Mouse (Mus musculus) lung, adult 2 months (tissue): Measurements from ENCODE around the gene Mb. TPM values are rescaled to one million over a fixed set of nuclear protein-coding genes. Genes with fewer than 3 reads are reported as not detected.
"Not testable (repeated sequence)": the region's sequence is repeated elsewhere in the genome, so short reads cannot be mapped to it uniquely, and the experiment has no call there.

Experiments
- DNase-seq: peaks from one replicate; pipeline ENCODE4 v3.0.0; 2022
- H3K4me1 ChIP-seq: fragments of 200-500 bp; 2 replicates; pipeline ENCODE4 v1.6.1; 2011; ENCODE audit warnings: low read length; ENCODE audit not compliant: control insufficient read depth, insufficient read depth
- H3K4me3 ChIP-seq: fragments of 200-500 bp; replicated peaks from 2 replicates; pipeline ENCODE3; 2011; ENCODE audit warnings: low read depth, mild to moderate bottlenecking, control low read depth, low read length; ENCODE audit errors: extremely low read depth
- CTCF ChIP-seq: fragments of 200-500 bp; IDR thresholded peaks from 2 replicates; pipeline ENCODE4 v1.5.1; 2011; ENCODE audit warnings: mild to moderate bottlenecking, low read length, control low read depth; ENCODE audit not compliant: insufficient read depth
- POLR2A ChIP-seq: fragments of 200-500 bp; IDR thresholded peaks from 2 replicates; pipeline ENCODE4 v1.6.1; 2011; ENCODE audit warnings: low read depth, mild to moderate bottlenecking, control low read depth, low read length, borderline replicate concordance; ENCODE audit errors: extremely low read depth
- WGBS: fragments of 180-500 bp; shearing (Covaris S2); methylation state at CpG from one replicate; pipeline ENCODE4 v1.1.7; 2018; 5-methylcytosine and 5-hydroxymethylcytosine counted together
- polyA plus RNA-seq: library from polyadenylated mRNA; depleted of rRNA; stranded (reverse); fragments of >200 nt; gene quantifications from 2 replicates; pipeline ENCODE4 v1.2.3, GENCODE M21; 2012

Gene Mb
- polyA plus RNA-seq, 1 experiment, result 320 TPM

DNA sequence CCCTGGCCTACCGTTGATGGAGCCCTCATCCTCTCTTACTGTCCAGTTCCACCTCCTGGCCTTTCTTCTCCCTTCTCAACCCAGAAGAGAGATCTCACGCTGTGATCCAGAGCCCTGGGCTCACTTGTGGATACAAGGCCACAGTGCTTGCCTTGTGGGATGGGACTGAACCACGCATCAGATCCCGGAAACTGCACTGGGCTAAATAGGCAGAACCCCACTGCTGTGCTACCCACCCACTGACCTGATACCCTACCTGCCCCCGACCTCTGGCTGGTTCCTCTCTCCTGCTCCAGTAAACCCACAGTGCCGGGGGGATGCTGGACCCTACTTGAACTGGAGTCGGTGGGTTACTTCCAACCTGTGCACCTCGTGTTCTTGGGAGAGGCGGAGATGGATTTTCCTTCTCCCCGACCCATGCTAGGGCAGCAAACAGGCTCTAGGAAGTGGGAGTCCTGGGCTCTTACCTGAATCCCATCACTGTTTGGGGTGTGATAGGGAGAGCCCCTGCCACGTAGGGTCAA is 20.3 kb upstream of the Mb start:
- TF ChIP-seq CTCF (no peak), POLR2A (no peak)
- Histone ChIP-seq H3K4me3 (no peak overlapping the region), H3K4me1 (0 out of 2 replicates have a peak, but pooled peaks cover 4% of the 10 kb centered on the region)
- DNase-seq, result no peak
- WGBS, result 80% methylated on average over 11 of the region's 11 CpGs

DNA sequence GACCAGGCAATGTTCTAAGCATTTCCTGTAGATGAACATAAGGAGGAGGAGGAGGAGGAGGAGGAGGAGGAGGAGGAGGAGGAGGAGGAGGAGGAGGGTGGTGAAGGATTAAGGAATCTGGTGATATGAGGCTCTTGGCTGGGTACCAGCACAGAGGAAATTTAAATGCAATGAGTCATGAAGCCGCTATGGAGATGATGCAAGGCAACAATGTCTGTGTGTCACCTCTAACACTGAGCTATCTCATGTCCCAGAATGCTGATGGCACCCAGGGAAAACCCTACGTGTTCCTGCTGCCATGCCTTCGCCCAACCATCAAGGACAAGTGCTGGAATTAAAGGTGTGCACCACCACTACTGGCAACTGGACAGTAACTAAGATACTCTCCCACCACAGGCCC is 18.5 kb upstream of the Mb start:
- H3K4me1 ChIP-seq, result 0 out of 2 replicates have a peak, but pooled peaks cover 4% of the 10 kb centered on the region
- no peak overlapping the region for H3K4me3 ChIP-seq
- 64% methylated on average over 3 of the region's 3 CpGs for WGBS
- TF ChIP-seq POLR2A, result no peak
- TF ChIP-seq CTCF, result no peak
- DNase-seq, result no peak

DNA sequence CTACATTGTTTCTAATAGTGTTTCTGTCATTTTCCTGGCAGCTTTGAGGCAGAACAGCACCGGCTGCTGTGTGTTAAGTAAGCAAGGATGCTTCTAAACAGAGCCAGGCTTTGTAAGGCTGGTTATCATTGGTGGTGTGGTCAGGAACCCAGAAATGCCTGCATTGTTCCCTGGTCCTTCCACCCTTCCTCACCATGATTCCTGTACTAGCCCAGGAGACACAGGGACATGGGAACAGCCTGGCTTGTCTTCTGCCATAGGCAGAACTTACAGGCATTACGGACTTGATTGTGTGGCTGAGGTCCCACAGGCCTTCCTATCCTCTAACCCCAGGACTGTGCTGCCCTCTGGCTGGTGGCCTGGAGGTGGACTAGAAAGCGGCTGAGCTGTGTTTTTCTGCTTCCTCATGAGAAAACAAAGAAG is 18.0 kb upstream of the Mb start:
- Histone ChIP-seq H3K4me3 (no peak overlapping the region), H3K4me1 (0 out of 2 replicates have a peak, but pooled peaks cover 4% of the 10 kb centered on the region)
- TF ChIP-seq POLR2A (no peak), CTCF (0 out of 2 replicates have a peak, but pooled peaks have one; percentile 14)
- 36% methylated on average over 3 of the region's 3 CpGs for WGBS
- DNase-seq, result no peak

DNA sequence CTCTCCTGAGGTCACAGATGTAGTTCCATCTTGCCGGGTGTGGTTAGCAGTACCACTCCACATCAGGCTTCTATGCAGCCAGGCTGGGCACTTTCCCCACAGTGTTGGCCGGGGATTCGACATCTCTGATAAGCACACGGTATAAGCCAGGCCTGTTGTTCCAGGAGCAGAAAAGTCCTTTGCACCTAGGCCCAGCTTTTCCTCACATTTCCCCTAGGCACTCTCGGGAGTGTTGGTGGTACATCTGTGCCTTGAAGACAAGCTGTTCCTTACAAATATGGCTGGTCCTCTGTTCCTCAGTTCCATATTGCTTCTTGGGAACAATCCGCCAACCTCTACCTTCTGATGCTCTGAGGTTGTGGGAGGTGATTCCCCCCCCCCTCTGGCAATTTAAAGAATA is 15.8 kb upstream of the Mb start:
- TF ChIP-seq POLR2A (no peak), CTCF (no peak)
- 71% methylated on average over 6 of the region's 6 CpGs for WGBS

DNA sequence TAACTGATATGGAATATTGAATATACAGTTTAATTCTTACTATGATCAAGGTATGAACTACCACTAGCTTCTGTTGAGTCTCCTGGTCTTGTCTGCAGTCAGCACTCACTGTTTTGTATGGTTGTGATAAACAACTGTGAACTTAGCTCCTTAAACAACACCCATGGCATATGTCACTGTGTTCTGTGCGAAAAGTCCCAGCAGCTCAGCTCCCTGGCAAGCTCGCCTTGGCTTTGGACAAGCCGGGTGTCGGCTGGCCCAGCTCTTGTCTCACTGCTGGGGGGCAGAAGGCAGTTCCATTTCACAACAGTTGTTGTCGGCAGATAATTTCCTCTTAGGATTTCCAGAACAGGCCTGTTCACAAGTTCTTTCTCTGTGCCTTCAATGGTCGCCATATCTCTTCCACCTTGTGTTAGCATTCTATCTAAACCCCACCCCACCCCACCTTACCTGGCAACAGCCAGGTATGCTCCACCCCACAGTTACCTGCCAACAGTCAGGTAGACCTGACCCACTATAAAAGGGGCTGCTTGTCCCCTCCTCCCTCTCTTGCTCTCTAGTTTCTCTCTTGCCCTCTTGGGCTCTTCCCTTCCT is 14.9 kb upstream of the Mb start:
- no peak for TF ChIP-seq POLR2A
- no peak for TF ChIP-seq CTCF
- DNase-seq, result no peak
- 71% methylated on average over 6 of the region's 6 CpGs for WGBS

More for the DNA sequence above, 15.8 kb upstream of the Mb start:
- Histone ChIP-seq H3K4me3 (no peak overlapping the region), H3K4me1 (no peaks in the 10 kb centered on the region)
- no peak for DNase-seq

DNA sequence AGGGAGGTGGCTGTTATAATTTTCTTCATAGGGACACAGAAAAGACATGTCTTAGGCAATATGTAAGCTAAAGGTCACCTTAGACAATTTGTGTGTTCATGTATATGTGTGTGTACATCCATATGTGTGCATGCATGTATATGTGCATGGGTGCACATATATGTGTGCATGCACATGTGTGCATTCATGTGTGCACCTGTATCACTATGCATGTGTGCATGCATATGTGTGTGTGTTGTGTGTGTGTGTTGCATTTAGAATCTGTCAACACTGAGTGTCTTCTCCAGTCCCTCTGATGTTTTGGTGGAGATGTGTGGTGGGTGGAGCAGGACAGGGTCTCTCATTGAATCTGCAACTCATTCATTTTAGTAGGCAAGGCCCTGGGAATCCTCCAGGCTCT is 12.3 kb upstream of the Mb start:
- no peak overlapping the region for H3K4me3 ChIP-seq
- TF ChIP-seq CTCF, result no peak
- TF ChIP-seq POLR2A, result no peak
- no peaks in the 10 kb centered on the region for H3K4me1 ChIP-seq
- DNase-seq, result no peak

More for the DNA sequence above, 14.9 kb upstream of the Mb start:
- Histone ChIP-seq H3K4me3 (no peak overlapping the region), H3K4me1 (no peaks in the 10 kb centered on the region)

DNA sequence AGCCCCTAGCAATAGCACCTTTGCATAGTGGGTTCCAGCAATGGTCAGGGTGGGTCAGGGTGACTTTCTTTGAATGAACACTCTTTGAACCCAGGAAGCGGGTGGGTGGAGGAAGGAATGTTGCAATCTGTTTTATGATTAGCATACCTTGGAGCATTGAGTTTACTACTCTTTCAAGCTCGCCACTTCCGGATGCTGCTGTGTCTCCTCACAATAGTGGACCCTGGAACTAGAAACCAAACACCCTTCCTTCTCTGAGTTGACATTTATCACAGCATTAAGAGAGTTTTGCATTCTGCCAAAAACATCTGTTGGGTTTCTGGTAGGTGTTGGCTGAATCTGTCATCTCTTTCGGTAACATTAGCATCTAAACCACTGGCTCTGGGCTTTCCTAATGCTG is 8.9 kb upstream of the Mb start:
- not testable (repeated sequence) for H3K4me3 ChIP-seq, DNase-seq, H3K4me1 ChIP-seq
- WGBS, result 87% methylated on average over 4 of the region's 4 CpGs

DNA sequence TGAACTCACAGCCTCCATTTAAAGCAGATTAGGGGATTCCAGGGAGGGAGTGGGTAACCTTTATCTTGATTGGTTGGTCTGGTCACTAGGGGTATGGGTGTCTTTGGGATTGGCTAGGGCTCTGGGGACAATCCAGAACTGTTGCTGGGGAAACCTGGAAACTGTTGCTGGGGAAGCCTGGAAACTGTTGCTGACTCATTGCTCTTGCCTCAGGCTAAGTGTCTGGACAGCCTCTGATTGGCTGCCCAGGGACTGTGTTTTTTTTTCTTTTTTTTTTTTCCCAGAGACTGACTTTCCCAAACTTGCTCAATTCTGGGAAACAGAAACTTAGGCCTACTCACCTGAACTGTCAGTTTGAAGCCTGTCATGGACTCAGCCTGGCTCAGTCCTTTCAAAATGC is 8.1 kb upstream of the Mb start:
- no peak for TF ChIP-seq POLR2A
- TF ChIP-seq CTCF, result no peak
- Histone ChIP-seq H3K4me1 (no peaks in the 10 kb centered on the region), H3K4me3 (no peak overlapping the region)
- DNase-seq, result no peak

DNA sequence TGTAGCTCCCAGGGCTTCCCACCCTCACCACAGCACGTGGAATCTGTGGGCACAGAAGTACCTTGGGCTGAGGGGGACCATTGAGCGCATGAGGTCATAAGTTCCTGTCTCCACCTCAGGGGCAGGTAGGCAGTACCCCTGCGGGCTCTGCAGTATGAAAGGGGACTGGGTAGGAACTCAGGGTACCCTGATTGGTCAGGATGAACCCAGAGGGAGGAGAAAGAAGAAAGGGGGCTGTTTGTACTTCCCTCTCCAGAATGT is 6.3 kb upstream of the Mb start:
- TF ChIP-seq POLR2A, result no peak
- no peak for TF ChIP-seq CTCF
- H3K4me1 ChIP-seq, result no peaks in the 10 kb centered on the region
- 46% methylated on average over 3 of the region's 3 CpGs for WGBS
- H3K4me3 ChIP-seq, result no peak overlapping the region
- no peak for DNase-seq

DNA sequence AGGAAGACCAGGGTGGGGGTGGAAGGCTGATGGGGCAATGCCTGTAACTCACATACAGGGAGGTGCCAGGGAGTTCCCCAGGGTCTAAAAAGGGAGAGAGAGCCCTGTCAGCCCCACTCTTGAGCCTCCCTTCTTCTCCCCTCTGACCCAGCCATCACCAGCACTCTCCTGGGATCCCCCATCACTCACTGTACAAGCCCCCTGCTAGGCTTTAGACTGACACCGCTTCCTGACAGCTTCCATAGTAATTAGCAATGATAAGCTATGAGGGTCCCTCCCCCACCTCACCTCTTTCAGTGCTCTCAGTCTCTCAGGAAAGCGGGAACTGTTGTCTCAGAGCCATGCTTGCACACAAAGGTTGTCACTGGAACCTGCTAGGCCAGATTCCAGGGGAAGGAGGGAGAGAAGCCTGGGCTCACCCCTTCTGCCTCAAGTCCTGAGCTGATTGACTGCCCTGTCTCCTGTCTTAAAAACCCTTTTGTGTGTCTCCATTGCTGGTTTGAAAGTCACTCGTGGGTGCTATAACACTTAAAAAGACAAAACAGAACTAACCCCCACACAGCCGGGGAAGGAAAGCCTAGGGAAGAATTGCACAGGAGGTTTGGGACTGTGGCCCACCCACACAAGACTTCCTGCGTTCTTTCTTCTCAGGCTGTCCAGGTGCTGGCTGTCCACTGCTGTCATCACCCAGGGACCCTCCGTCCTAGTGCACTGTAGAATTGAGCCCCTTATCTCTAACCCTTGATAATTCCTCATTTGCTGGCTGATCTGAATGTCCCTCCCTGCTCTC is 5.7 kb upstream of the Mb start:
- no peak for DNase-seq
- Histone ChIP-seq H3K4me3 (no peak overlapping the region), H3K4me1 (no peaks in the 10 kb centered on the region)
- TF ChIP-seq POLR2A (no peak), CTCF (no peak)
- 48% methylated on average over 6 of the region's 6 CpGs for WGBS
